Mouse (Mus musculus) thymus, adult 2 months (tissue): ENCODE results near the gene Entpd2.

ENCODE experiments used
- CTCF ChIP-seq: fragments of 200-500 bp; IDR thresholded peaks from 2 replicates; pipeline ENCODE4 v1.5.1; 2012; ENCODE audit warnings: mild to moderate bottlenecking, control low read depth, low read length, moderate library complexity, borderline replicate concordance; ENCODE audit not compliant: control insufficient read depth, poor library complexity, insufficient read depth; ENCODE audit errors: extremely low read depth
- POLR2A ChIP-seq: fragments of 200-500 bp; IDR thresholded peaks from 2 replicates; pipeline ENCODE4 v1.6.1; 2012; ENCODE audit warnings: mild to moderate bottlenecking, low read length, control low read depth, moderate library complexity; ENCODE audit not compliant: control insufficient read depth, poor library complexity, insufficient read depth; ENCODE audit errors: extremely low read depth

GRCm38 (mm10) chr2:25436286-25436820, 40.7 kb downstream of the Entpd2 start:
- TF ChIP-seq CTCF (no peak), POLR2A (no peak)
